Mouse (Mus musculus) retina, postnatal 1 day (tissue): ENCODE measurements at regions not wholly inside any gene's neighbourhood (a gene's known extent, or its start where the extent isn't known, plus 50 kb on each side); places are given as distances from the start of the nearest gene placed in this dataset.
A peak's percentile ranks its signal among the peaks of the same experiment; 100 is the strongest.

ENCODE experiments used
- DNase-seq: peaks from one replicate; pipeline ENCODE4 v3.0.0-alpha.2; 2012

GRCm38 (mm10) chr1:10771793-10772192 is 642.1 kb upstream of the A830018L16Rik start:
- DNase-seq, result no peak

- peak; percentile 88 for DNase-seq
Observed at GRCm38 (mm10) chr1:10794074-10794783, 619.7 kb upstream of the A830018L16Rik start.

GRCm38 (mm10) chr1:10835653-10836415 is 578.1 kb upstream of the A830018L16Rik start:
- DNase-seq, result peak; percentile 52

GRCm38 (mm10) chr1:10837180-10837579 is 576.7 kb upstream of the A830018L16Rik start:
- no peak for DNase-seq

- DNase-seq, result no peak
Observed at GRCm38 (mm10) chr1:10852934-10853333, 561.0 kb upstream of the A830018L16Rik start.

- DNase-seq, result no peak
Observed at GRCm38 (mm10) chr1:10854495-10854894, 559.4 kb upstream of the A830018L16Rik start.

GRCm38 (mm10) chr1:10871163-10871853 is 542.6 kb upstream of the A830018L16Rik start:
- no peak for DNase-seq

- DNase-seq, result no peak
Observed at GRCm38 (mm10) chr1:10872266-10872665, 541.6 kb upstream of the A830018L16Rik start.

- DNase-seq, result no peak
Observed at GRCm38 (mm10) chr1:10872726-10873125, 541.2 kb upstream of the A830018L16Rik start.

- DNase-seq, result no peak
Observed at GRCm38 (mm10) chr1:10877391-10878170, 536.3 kb upstream of the A830018L16Rik start.

GRCm38 (mm10) chr1:10878221-10878760 is 535.6 kb upstream of the A830018L16Rik start:
- no peak for DNase-seq

GRCm38 (mm10) chr1:10880026-10880727 is 533.7 kb upstream of the A830018L16Rik start:
- DNase-seq, result no peak

GRCm38 (mm10) chr1:10898806-10899205 is 515.1 kb upstream of the A830018L16Rik start:
- DNase-seq, result no peak

GRCm38 (mm10) chr1:10902721-10903120 is 511.2 kb upstream of the A830018L16Rik start:
- no peak for DNase-seq

- no peak for DNase-seq
Observed at GRCm38 (mm10) chr1:10919958-10920357, 493.9 kb upstream of the A830018L16Rik start.

GRCm38 (mm10) chr1:10932378-10933077 is 481.4 kb upstream of the A830018L16Rik start:
- DNase-seq, result no peak

- DNase-seq, result no peak
Observed at GRCm38 (mm10) chr1:10933206-10933605, 480.7 kb upstream of the A830018L16Rik start.

GRCm38 (mm10) chr1:10938436-10938835 is 475.5 kb upstream of the A830018L16Rik start:
- no peak for DNase-seq

- no peak for DNase-seq
Observed at GRCm38 (mm10) chr1:10940326-10940725, 473.6 kb upstream of the A830018L16Rik start.

GRCm38 (mm10) chr1:10942979-10943378 is 470.9 kb upstream of the A830018L16Rik start:
- DNase-seq, result no peak
